Mouse (Mus musculus): ENCODE measurements around the gene Fat2. TPM values are rescaled to one million over a fixed set of nuclear protein-coding genes. Genes with fewer than 3 reads are reported as not detected.

Fat2 gene
- polyA plus RNA-seq, 1 experiment from 2014 or later, result 0.23 TPM

- no peak for ATAC-seq
- TF ChIP-seq EP300 (IDR thresholded peaks at IDR 0.05) (no peak), CTCF (IDR thresholded peaks at IDR 0.05) (no peak)
- DNase-seq (ENCODE audit: low spot score), result no peak
- Histone ChIP-seq H3K27ac (ENCODE audit: low read length) (peak overlapping the region; percentile 38; the same call in 1 of the 2 replicates), H3K36me3 (ENCODE audit: insufficient read depth, low read length) (no peaks in the 10 kb centered on the region), H3K27me3 (replicated peaks; ENCODE audit: insufficient read depth, low read length) (no peaks in the 10 kb centered on the region), H3K9me3 (ENCODE audit: low read length) (no peaks in the 10 kb centered on the region), H3K4me3 (ENCODE audit: low read depth, low read length) (no peak overlapping the region), H3K4me1 (ENCODE audit: insufficient read depth, low read depth, low read length) (no peaks in the 10 kb centered on the region; the same call in 1 of the 2 replicates), H3K4me2 (replicated peaks; ENCODE audit: low read depth, low read length) (no peak overlapping the region), H3K9ac (replicated peaks; ENCODE audit: low read depth) (no peak overlapping the region)
- WGBS, result 73% methylated on average over 3 of the region's 3 CpGs
These were observed 28.3 kb upstream of the Fat2 start for GRCm38 (mm10) chr11:55364662-55365061.

- DNase-seq (ENCODE audit: low spot score) (peak; percentile 42), ATAC-seq (peak; percentile 48)
- Histone ChIP-seq H3K27me3 (replicated peaks; ENCODE audit: insufficient read depth, low read length) (no peaks in the 10 kb centered on the region), H3K36me3 (ENCODE audit: insufficient read depth, low read length) (no peaks in the 10 kb centered on the region), H3K4me2 (replicated peaks; ENCODE audit: low read depth, low read length) (0 out of 2 replicates have a peak overlapping the region, but pooled peaks have one; percentile 22), H3K9ac (replicated peaks; ENCODE audit: low read depth) (no peak overlapping the region), H3K9me3 (ENCODE audit: low read length) (no peaks in the 10 kb centered on the region), H3K4me3 (ENCODE audit: low read depth, low read length) (no peak overlapping the region), H3K4me1 (ENCODE audit: insufficient read depth, low read depth, low read length) (no peaks in the 10 kb centered on the region; the same call in 1 of the 2 replicates), H3K27ac (ENCODE audit: low read length) (no peak overlapping the region)
- no peak for TF ChIP-seq CTCF (IDR thresholded peaks at IDR 0.05)
- no peak for TF ChIP-seq EP300 (IDR thresholded peaks at IDR 0.05)
- WGBS, result 40% methylated on average over 15 of the region's 15 CpGs
These were observed 21.9 kb upstream of the Fat2 start for GRCm38 (mm10) chr11:55358094-55358783.

GRCm38 (mm10) chr11:55356846-55357245 lies 20.5 kb upstream of the Fat2 start:
- H3K9me3 ChIP-seq (ENCODE audit: low read length), result no peaks in the 10 kb centered on the region
- ATAC-seq (no peak), DNase-seq (ENCODE audit: low spot score) (no peak)
- H3K4me1 ChIP-seq (ENCODE audit: insufficient read depth, low read depth, low read length), result no peaks in the 10 kb centered on the region; the same call in 1 of the 2 replicates
- no peak overlapping the region for H3K4me3 ChIP-seq (ENCODE audit: low read depth, low read length)
- no peaks in the 10 kb centered on the region for H3K36me3 ChIP-seq (ENCODE audit: insufficient read depth, low read length)
- WGBS, result 92% methylated on average over 2 of the region's 2 CpGs
- no peak overlapping the region for H3K9ac ChIP-seq (replicated peaks; ENCODE audit: low read depth)
- no peak overlapping the region for H3K4me2 ChIP-seq (replicated peaks; ENCODE audit: low read depth, low read length)
- H3K27me3 ChIP-seq (replicated peaks; ENCODE audit: insufficient read depth, low read length), result no peaks in the 10 kb centered on the region
- TF ChIP-seq EP300 (IDR thresholded peaks at IDR 0.05) (no peak), CTCF (IDR thresholded peaks at IDR 0.05) (no peak)
- H3K27ac ChIP-seq (ENCODE audit: low read length), result no peak overlapping the region

GRCm38 (mm10) chr11:55341961-55342371 lies 5.6 kb upstream of the Fat2 start:
- Histone ChIP-seq H3K27ac (ENCODE audit: low read length) (no peak overlapping the region), H3K27me3 (replicated peaks; ENCODE audit: insufficient read depth, low read length) (no peaks in the 10 kb centered on the region), H3K9me3 (ENCODE audit: low read length) (no peaks in the 10 kb centered on the region), H3K4me2 (replicated peaks; ENCODE audit: low read depth, low read length) (no peak overlapping the region), H3K36me3 (ENCODE audit: insufficient read depth, low read length) (no peaks in the 10 kb centered on the region), H3K9ac (replicated peaks; ENCODE audit: low read depth) (no peak overlapping the region), H3K4me1 (ENCODE audit: insufficient read depth, low read depth, low read length) (no peaks in the 10 kb centered on the region), H3K4me3 (ENCODE audit: low read depth, low read length) (no peak overlapping the region)
- ATAC-seq (peak; percentile 92), DNase-seq (ENCODE audit: low spot score) (peak; percentile 53)
- no peak for TF ChIP-seq CTCF (IDR thresholded peaks at IDR 0.05)
- no peak for TF ChIP-seq EP300 (IDR thresholded peaks at IDR 0.05)
- 38% methylated on average over 11 of the region's 11 CpGs for WGBS

GRCm38 (mm10) chr11:55340789-55341188 lies 4.4 kb upstream of the Fat2 start:
- Histone ChIP-seq H3K36me3 (ENCODE audit: insufficient read depth, low read length) (no peaks in the 10 kb centered on the region), H3K9ac (replicated peaks; ENCODE audit: low read depth) (no peak overlapping the region), H3K4me1 (ENCODE audit: insufficient read depth, low read depth, low read length) (no peaks in the 10 kb centered on the region), H3K27me3 (replicated peaks; ENCODE audit: insufficient read depth, low read length) (no peaks in the 10 kb centered on the region), H3K4me2 (replicated peaks; ENCODE audit: low read depth, low read length) (no peak overlapping the region), H3K9me3 (ENCODE audit: low read length) (no peaks in the 10 kb centered on the region), H3K4me3 (ENCODE audit: low read depth, low read length) (no peak overlapping the region), H3K27ac (ENCODE audit: low read length) (no peak overlapping the region)
- TF ChIP-seq EP300 (IDR thresholded peaks at IDR 0.05), result no peak
- TF ChIP-seq CTCF (IDR thresholded peaks at IDR 0.05), result no peak
- WGBS, result 73% methylated on average over 2 of the region's 2 CpGs
- no peak for ATAC-seq
- no peak for DNase-seq (ENCODE audit: low spot score)

GRCm38 (mm10) chr11:55337032-55337769 lies 837 bp upstream of the Fat2 start:
- TF ChIP-seq EP300 (IDR thresholded peaks at IDR 0.05), result no peak
- TF ChIP-seq CTCF (IDR thresholded peaks at IDR 0.05), result no peak
- 51% methylated on average over 5 of the region's 5 CpGs for WGBS
- Histone ChIP-seq H3K4me3 (ENCODE audit: low read depth, low read length) (no peak overlapping the region), H3K36me3 (ENCODE audit: insufficient read depth, low read length) (no peaks in the 10 kb centered on the region), H3K4me2 (replicated peaks; ENCODE audit: low read depth, low read length) (no peak overlapping the region), H3K27me3 (replicated peaks; ENCODE audit: insufficient read depth, low read length) (no peaks in the 10 kb centered on the region), H3K4me1 (ENCODE audit: insufficient read depth, low read depth, low read length) (no peaks in the 10 kb centered on the region), H3K9me3 (ENCODE audit: low read length) (no peaks in the 10 kb centered on the region), H3K9ac (replicated peaks; ENCODE audit: low read depth) (no peak overlapping the region), H3K27ac (ENCODE audit: low read length) (no peak overlapping the region)
- ATAC-seq (no peak), DNase-seq (ENCODE audit: low spot score) (no peak)
